Mouse (Mus musculus) liver, adult 10 weeks (tissue): Measurements from ENCODE around the gene Neurl2. TPM values are rescaled to one million over a fixed set of nuclear protein-coding genes. Genes with fewer than 3 reads are reported as not detected.

ENCODE experiments used
- polyA plus RNA-seq: library from polyadenylated mRNA; stranded (reverse); fragments of 350-450 nt; fragmentation: Illumina TruSeq; extraction: RNeasy Lipid Tissue Mini Kit (QIAGEN cat#74804); gene quantifications from one replicate; pipeline ENCODE4 v1.2.3, GENCODE M21; 2014; ENCODE audit warnings: low read depth, low replicate concordance

The Neurl2 gene
- not detected for polyA plus RNA-seq

DNA sequence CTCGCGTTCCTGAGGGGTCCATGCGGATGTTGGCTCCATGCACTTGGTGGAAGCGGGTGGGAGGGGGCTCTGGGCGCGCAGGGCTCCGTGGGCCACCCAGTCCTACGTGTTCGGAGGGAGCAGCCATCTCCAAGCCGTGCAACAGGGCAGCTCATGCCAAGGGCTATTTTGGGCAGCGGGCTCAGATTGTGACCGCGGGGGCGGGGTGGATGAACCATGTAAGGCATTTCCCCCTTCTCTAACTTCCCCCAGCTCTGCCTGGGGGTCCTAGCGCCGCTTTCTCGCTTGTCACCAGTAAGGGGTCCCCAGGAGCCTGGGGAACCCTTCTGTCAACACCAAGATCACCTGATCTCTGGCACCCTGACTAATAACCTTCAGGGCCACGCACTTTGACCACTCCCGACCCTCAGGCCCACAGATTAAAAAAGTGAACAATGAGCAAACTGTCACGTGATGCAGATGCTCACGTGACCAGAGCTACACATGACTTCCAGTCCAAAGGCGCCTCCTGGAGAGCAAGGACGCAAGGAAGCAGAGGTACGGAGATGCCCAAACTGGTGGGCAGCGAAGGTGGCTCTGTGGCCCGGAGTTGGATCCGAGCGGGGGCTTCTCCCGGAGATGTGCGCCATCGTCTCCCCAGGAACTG, at the start of gene Neurl2:
Gene Neurl2, minus strand, starts transcription at position 143 of the 646 bp plus-strand sequence.

GRCm38 (mm10) chr2:164879228-164879567, 45.9 kb upstream of the Neurl2 start, which contains the start of gene Pcif1:
TSS of gene Pcif1 (plus strand) at chr2:164879304.

DNA sequence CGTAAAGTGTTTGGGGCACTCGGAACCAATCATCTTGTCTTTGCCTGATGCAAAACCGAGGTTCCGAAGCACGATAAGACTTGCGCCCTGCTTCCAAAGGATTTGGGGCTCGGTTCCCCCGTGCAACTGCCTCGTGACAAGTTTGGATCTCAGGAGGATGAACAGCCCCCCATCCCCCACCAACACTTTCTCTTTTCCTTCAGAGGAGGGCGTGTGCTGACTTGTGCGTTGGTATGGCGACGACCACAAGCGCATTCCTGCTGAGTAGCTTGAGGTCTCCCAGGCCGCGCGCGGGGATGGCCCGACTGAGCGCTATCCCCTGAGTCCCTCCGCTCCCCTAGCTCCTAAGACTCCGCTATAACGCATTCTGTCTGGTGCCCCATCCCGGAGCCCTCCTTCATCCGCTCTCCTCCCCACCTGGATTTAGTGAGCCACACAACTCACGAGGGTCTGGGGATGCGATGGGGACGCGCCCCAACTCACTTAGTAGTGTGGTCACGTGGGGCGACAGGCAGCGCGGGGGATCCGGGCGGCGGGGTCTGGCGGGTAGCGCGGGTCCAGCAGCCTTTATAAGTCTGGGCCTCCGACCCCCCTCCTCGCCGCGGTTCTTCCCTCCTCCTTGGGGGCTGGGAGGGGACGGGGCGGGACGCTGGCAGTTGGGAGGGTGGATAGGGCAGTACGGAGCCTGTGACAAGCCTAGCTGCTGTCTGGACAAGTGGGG, 24.0 kb upstream of the Neurl2 start, which contains the start of gene Pltp:
Gene Pltp, minus strand, starts transcription at position 611 of the 721 bp plus-strand sequence.

DNA sequence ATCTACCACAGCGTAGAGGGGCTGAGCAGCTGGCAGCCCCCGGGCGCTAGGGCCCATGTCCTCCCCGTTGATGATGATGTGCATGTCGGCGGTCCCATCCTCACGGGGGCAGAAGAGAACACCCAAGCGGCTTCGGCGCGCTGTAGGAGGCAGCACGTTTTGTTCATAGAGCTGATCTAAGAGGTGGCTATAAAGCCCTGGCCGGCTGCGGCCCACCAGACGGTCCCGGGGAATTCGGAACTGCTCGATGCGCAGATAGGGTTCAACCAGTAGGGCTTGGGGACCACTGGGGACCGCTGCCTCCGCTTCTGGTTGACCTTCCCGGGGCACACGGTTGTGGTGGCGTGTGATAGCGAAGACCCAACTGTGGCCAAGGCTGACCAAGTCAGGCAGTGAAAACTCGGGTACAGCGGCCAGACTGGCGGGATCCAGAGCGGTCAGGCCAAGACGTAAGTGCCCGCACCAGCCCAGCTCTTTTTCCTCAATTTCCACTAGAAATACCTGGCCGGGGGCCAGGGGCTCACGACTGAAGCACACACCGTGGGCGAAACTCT, 431 bp downstream of the Neurl2 start, which contains the start of gene Ctsa:
Gene Ctsa, plus strand, starts transcription at position 126 of the 554 bp plus-strand sequence.

DNA sequence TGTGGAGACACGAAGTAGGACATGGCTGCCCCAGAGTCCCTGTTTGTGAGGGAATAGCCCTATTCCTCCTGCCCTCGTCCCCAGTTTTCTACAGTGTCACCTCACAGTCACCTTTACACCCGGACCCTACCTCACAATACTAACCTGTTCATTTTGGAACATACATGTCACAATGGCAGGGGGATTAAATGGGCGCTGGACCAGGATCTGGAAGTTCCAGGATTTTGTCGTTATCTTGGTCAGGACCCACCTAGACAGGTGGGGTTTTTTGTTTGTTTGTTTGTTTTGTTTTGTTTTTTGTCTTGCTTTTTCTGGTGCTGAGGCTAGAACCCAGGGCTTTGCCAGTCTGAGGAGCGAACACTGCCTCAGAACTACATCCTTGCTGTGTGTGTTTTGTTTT, 4.8 kb downstream of the Neurl2 start, which contains the start of gene Spata25:
Gene Spata25, minus strand, starts transcription at position 101 of the 400 bp plus-strand sequence.

GRCm38 (mm10) chr2:164822636-164823165, 10.6 kb downstream of the Neurl2 start, which contains the start of gene Zswim1:
TSS of gene Zswim1 (plus strand) at chr2:164822686.

GRCm38 (mm10) chr2:164804533-164805331, 28.5 kb downstream of the Neurl2 start, which contains the start of the genes Acot8 and Zswim3:
TSS of gene Acot8 (minus strand) at chr2:164804882.
TSS of gene Zswim3 (plus strand) at chr2:164805098.

GRCm38 (mm10) chr2:164785481-164786387, 47.5 kb downstream of the Neurl2 start, which contains the start of gene Snx21:
TSS of gene Snx21 (plus strand) at chr2:164785823.

Other genes starting within 250 kb of the Neurl2 start
- not detected for gene Wfdc6a, start 248.0 kb downstream of the Neurl2 start, polyA plus RNA-seq
- not detected for gene Eppin, start 239.9 kb downstream of the Neurl2 start, polyA plus RNA-seq
- not detected for gene Wfdc6b, start 219.9 kb downstream of the Neurl2 start, polyA plus RNA-seq
- gene Wfdc8, start 219.8 kb downstream of the Neurl2 start, polyA plus RNA-seq, result not detected
- gene Wfdc16, start 194.7 kb downstream of the Neurl2 start, polyA plus RNA-seq, result 0.37 TPM
- not detected for gene Wfdc10, start 177.4 kb downstream of the Neurl2 start, polyA plus RNA-seq
- gene Wfdc9, start 176.9 kb downstream of the Neurl2 start, polyA plus RNA-seq, result not detected
- not detected for gene Wfdc11, start 159.4 kb downstream of the Neurl2 start, polyA plus RNA-seq
- not detected for gene Wfdc13, start 148.3 kb downstream of the Neurl2 start, polyA plus RNA-seq
- gene Spint4, start 135.0 kb downstream of the Neurl2 start, polyA plus RNA-seq, result not detected
- not detected for gene Spint5, start 118.2 kb downstream of the Neurl2 start, polyA plus RNA-seq
- not detected for gene Wfdc3, start 87.5 kb downstream of the Neurl2 start, polyA plus RNA-seq
- gene Dnttip1, start 87.5 kb downstream of the Neurl2 start, polyA plus RNA-seq, result 1.6 TPM
- not detected for gene Ube2c, start 63.6 kb downstream of the Neurl2 start, polyA plus RNA-seq
- not detected for gene Tnnc2, start 53.5 kb downstream of the Neurl2 start, polyA plus RNA-seq
- gene Snx21, start 47.6 kb downstream of the Neurl2 start, polyA plus RNA-seq, result 1.1 TPM
- gene Acot8, start 28.6 kb downstream of the Neurl2 start, polyA plus RNA-seq, result 0.93 TPM
- 0.90 TPM for gene Zswim3, start 28.4 kb downstream of the Neurl2 start, polyA plus RNA-seq
- gene Zswim1, start 10.8 kb downstream of the Neurl2 start, polyA plus RNA-seq, result 0.95 TPM
- not detected for gene Spata25, start 4.9 kb downstream of the Neurl2 start, polyA plus RNA-seq
- 46.3 TPM for gene Ctsa, start 583 bp downstream of the Neurl2 start, polyA plus RNA-seq
- 3.6 TPM for gene Pltp, start 24.3 kb upstream of the Neurl2 start, polyA plus RNA-seq
- gene Pcif1, start 45.8 kb upstream of the Neurl2 start, polyA plus RNA-seq, result 3.5 TPM
- gene Zfp335, start 78.3 kb upstream of the Neurl2 start, polyA plus RNA-seq, result 0.40 TPM
- not detected for gene Mmp9, start 107.3 kb upstream of the Neurl2 start, polyA plus RNA-seq
- gene Slc12a5, start 127.3 kb upstream of the Neurl2 start, polyA plus RNA-seq, result 1.8 TPM
- 5.0 TPM for gene Ncoa5, start 201.4 kb upstream of the Neurl2 start, polyA plus RNA-seq
- gene Cd40, start 222.2 kb upstream of the Neurl2 start, polyA plus RNA-seq, result not detected